Mouse (Mus musculus) ES-Bruce4 (cell line): ENCODE measurements around the gene Abhd5.

Source experiments
- CTCF ChIP-seq: IDR thresholded peaks from one replicate; pipeline ENCODE4 v1.8.1; 2011; ENCODE audit warnings: low read depth, low read length
- EP300 ChIP-seq: IDR thresholded peaks from 2 replicates; pipeline ENCODE4 v1.6.1; 2011; ENCODE audit warnings: low read depth, low read length; ENCODE audit not compliant: insufficient read depth
- POLR2A ChIP-seq: IDR thresholded peaks from one replicate; pipeline ENCODE4 v1.8.1; 2011; ENCODE audit warnings: low read length; ENCODE audit not compliant: insufficient read depth

DNA sequence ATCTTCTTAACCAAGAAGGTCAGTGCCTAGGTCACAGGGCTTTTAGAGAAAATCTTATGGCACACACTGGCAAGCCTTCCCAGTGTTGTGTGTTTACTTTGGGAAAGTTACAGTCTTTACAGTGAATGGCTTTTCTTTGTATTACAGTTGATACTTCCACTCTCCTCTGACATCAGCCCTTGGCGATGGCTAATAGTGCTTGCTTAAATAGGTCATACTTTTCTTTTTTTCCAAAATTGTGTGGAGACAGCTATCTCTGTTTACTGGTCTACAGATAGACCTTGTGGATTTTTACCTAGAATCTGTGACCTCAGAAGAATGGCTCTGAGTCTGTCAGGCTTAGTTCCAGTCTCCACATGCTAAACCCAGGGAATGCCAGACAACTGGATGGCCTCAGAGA is 6.2 kb downstream of the Abhd5 start:
- TF ChIP-seq POLR2A, result no peak
- no peak for TF ChIP-seq CTCF
- TF ChIP-seq EP300, result no peak
